Mouse (Mus musculus) midbrain, postnatal 0 days (tissue): ENCODE data around the gene Ick. TPM values are rescaled to one million over a fixed set of nuclear protein-coding genes. Genes with fewer than 3 reads are reported as not detected.
"Not testable (repeated sequence)": the region's sequence is repeated elsewhere in the genome, so short reads cannot be mapped to it uniquely, and the experiment has no call there.

Experiments used
- ATAC-seq: fragments of 200-750 bp; cut with Nextera tagmentation; 2 replicates; pipeline ENCODE4 v1.8.0; 2017; ENCODE audit warnings: moderate number of reproducible peaks, mild to moderate bottlenecking, moderate TSS enrichment, moderate library complexity; ENCODE audit not compliant: low FRiP score
- DNase-seq: peaks from one replicate; pipeline ENCODE4 v3.0.0-alpha.2; 2015; ENCODE audit warnings: low spot score
- H3K27ac ChIP-seq: fragments of 300-500 bp; sonication (generic); 2 replicates; pipeline ENCODE4 v1.5.1; 2014; ENCODE audit warnings: low read depth, mild to moderate bottlenecking, low read length, mixed read lengths
- H3K27me3 ChIP-seq: fragments of 300-500 bp; sonication (generic); 2 replicates; pipeline ENCODE4 v1.6.1; 2014; ENCODE audit warnings: low read length, control low read depth, mixed read lengths; ENCODE audit not compliant: insufficient read depth
- H3K36me3 ChIP-seq: fragments of 300-500 bp; sonication (generic); 2 replicates; pipeline ENCODE4 v1.6.1; 2014; ENCODE audit warnings: low read length, control low read depth, mixed read lengths; ENCODE audit not compliant: insufficient read depth
- H3K4me1 ChIP-seq: fragments of 300-500 bp; sonication (generic); 2 replicates; pipeline ENCODE4 v1.6.1; 2014; ENCODE audit warnings: mild to moderate bottlenecking, control low read depth, antibody characterized with exemption, low read length, mixed read lengths; ENCODE audit not compliant: insufficient read depth
- H3K4me2 ChIP-seq: fragments of 300-500 bp; sonication (generic); 2 replicates; pipeline ENCODE4 v1.6.1; 2014; ENCODE audit warnings: low read depth, mild to moderate bottlenecking, low read length, mixed read lengths; ENCODE audit not compliant: poor library complexity, severe bottlenecking
- H3K4me3 ChIP-seq: fragments of 300-500 bp; sonication (generic); 2 replicates; pipeline ENCODE4 v1.5.1; 2014; ENCODE audit warnings: low read depth, mild to moderate bottlenecking, low read length, moderate library complexity
- H3K9ac ChIP-seq: fragments of 300-500 bp; sonication (generic); replicated peaks from 2 replicates; pipeline ENCODE4 v1.6.1; 2014; ENCODE audit warnings: mild to moderate bottlenecking, low read length, moderate library complexity, mixed read lengths; ENCODE audit not compliant: poor library complexity, severe bottlenecking
- H3K9me3 ChIP-seq: fragments of 300-500 bp; sonication (generic); 2 replicates; pipeline ENCODE4 v1.6.1; 2016; ENCODE audit warnings: low read length, control low read depth
- CTCF ChIP-seq: IDR thresholded peaks from 2 replicates; pipeline ENCODE4 v1.5.1; 2016; ENCODE audit warnings: antibody characterized with exemption, mild to moderate bottlenecking
- WGBS: fragments of 180-500 bp; shearing (Covaris S2); extraction: QIAGEN DNeasy Blood & Tissue Kit; methylation state at CpG from one replicate; pipeline ENCODE4 v1.1.7; 2014; 5-methylcytosine and 5-hydroxymethylcytosine counted together
- polyA plus RNA-seq: library from polyadenylated mRNA; unstranded; fragments of >200 nt; fragmentation: Nextera tagmentation; extraction: Ambion mirVana; gene quantifications from 2 replicates; pipeline ENCODE4 v1.2.1, GENCODE M21; 2015
- total RNA-seq: library from RNA; depleted of rRNA; stranded (reverse); fragments of >200 nt; gene quantifications from 2 replicates; pipeline ENCODE4 v1.2.3, GENCODE M21; 2014

Ick gene
- total and polyA plus RNA-seq, 2 experiments from 2014 or later: 34.6 to 56.0 TPM

GRCm38 (mm10) chr9:78174016-78174415 is 65.0 kb downstream of the Ick start:
- Histone ChIP-seq H3K4me2 (no peak overlapping the region), H3K4me3 (no peak overlapping the region), H3K4me1 (no peaks in the 10 kb centered on the region; the same call in 1 of the 2 replicates), H3K9me3 (no peaks in the 10 kb centered on the region), H3K27ac (no peak overlapping the region), H3K9ac (no peak overlapping the region), H3K36me3 (no peaks in the 10 kb centered on the region), H3K27me3 (no peaks in the 10 kb centered on the region)
- DNase-seq: no peak
- WGBS: 54% methylated on average over 1 of the region's 1 CpGs
- TF ChIP-seq CTCF: no peak
- no peak for ATAC-seq

- not testable (repeated sequence) for H3K4me3 ChIP-seq, H3K36me3 ChIP-seq, H3K9me3 ChIP-seq, ATAC-seq, H3K9ac ChIP-seq, H3K4me1 ChIP-seq, DNase-seq, H3K27me3 ChIP-seq
- peak overlapping the region; percentile 99; the same call in 1 of the 2 replicates for H3K27ac ChIP-seq
- WGBS: 40% methylated on average over 3 of the region's 3 CpGs
- 0 out of 2 replicates have a peak overlapping the region, but pooled peaks have one; percentile 18 for H3K4me2 ChIP-seq
These were observed 65.9 kb downstream of the Ick start for GRCm38 (mm10) chr9:78174925-78175276.

DNA sequence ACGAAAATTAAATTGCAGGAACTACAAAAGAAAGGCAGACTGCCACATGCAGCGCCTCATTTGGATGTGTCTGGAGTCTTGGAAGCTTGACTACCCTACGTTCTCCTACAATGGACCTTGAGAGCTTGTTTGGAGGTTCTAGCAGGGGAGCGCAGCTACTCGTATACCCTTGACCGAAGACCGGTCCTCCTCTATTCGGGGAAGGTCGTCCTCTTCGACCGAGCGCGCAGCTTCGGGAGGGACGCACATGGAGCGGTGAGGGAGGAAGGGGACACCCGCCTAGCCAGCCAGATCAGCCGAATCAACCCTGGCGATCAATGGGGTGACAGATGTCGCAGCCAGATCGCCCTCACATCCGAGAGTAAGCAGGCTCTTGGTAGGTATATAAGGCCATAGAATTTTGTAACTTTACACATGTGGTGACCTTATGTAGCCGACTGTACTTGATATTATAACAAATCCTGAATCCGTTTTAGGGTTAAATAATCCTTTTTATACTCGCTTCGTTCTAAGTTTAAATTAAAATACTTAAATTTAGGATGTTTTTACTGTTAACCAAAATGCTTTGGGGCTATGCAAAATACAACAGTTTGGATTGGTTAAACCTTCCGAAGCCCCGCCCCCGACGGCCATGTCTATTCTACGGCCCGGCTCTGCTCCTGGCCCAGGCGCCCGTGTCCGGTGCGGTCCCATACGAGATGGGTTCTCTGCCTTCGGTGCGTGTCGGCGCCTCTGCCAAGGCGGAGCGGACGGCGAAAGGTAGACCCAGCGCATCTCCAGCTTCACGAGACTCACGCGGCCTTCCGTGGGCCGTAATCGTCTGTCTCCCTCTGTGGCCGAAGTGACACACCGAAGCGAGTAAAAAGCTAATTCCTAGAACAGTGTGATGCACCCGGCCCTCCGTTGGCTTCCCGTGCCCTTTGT is 66.5 kb downstream of the Ick start:
- no peaks in the 10 kb centered on the region for H3K27me3 ChIP-seq
- H3K4me2 ChIP-seq: peak overlapping the region; percentile 49
- peak overlapping the region; percentile 85 for H3K9ac ChIP-seq
- H3K27ac ChIP-seq: peak overlapping the region; percentile 99
- no peaks in the 10 kb centered on the region for H3K9me3 ChIP-seq
- DNase-seq: peak; percentile 100
- peak; percentile 29 for TF ChIP-seq CTCF
- WGBS: under 1% methylated on average over 49 of the region's 58 CpGs
- H3K4me3 ChIP-seq: peak overlapping the region; percentile 66
- H3K36me3 ChIP-seq: no peaks in the 10 kb centered on the region
- ATAC-seq: peak; percentile 98
- H3K4me1 ChIP-seq: no peaks in the 10 kb centered on the region; the same call in 1 of the 2 replicates

- under 1% methylated on average over 22 of the region's 22 CpGs for WGBS
- Histone ChIP-seq H3K9ac (peak overlapping the region; percentile 85), H3K27ac (peak overlapping the region; percentile 99), H3K4me3 (peak overlapping the region; percentile 66), H3K4me1 (no peaks in the 10 kb centered on the region; the same call in 1 of the 2 replicates), H3K4me2 (peak overlapping the region; percentile 49), H3K9me3 (no peaks in the 10 kb centered on the region), H3K27me3 (no peaks in the 10 kb centered on the region), H3K36me3 (no peaks in the 10 kb centered on the region)
- DNase-seq (peak; percentile 96), ATAC-seq (peak; percentile 85)
- peak; percentile 81 for TF ChIP-seq CTCF
These were observed 67.3 kb downstream of the Ick start for GRCm38 (mm10) chr9:78176201-78176727.

GRCm38 (mm10) chr9:78176831-78177230 is 67.8 kb downstream of the Ick start:
- Histone ChIP-seq H3K9ac (peak overlapping the region; percentile 85), H3K9me3 (no peaks in the 10 kb centered on the region), H3K36me3 (no peaks in the 10 kb centered on the region), H3K27me3 (no peaks in the 10 kb centered on the region), H3K4me2 (peak overlapping the region; percentile 49), H3K27ac (peak overlapping the region; percentile 99), H3K4me1 (no peaks in the 10 kb centered on the region; the same call in 1 of the 2 replicates), H3K4me3 (peak overlapping the region; percentile 66)
- WGBS: 25% methylated on average over 7 of the region's 7 CpGs
- TF ChIP-seq CTCF: no peak
- peak; percentile 27 for DNase-seq
- ATAC-seq: 0 out of 2 replicates have a peak, but pooled peaks have one; percentile 18

GRCm38 (mm10) chr9:78178197-78178596 is 69.2 kb downstream of the Ick start:
- Histone ChIP-seq H3K36me3 (no peaks in the 10 kb centered on the region), H3K27me3 (no peaks in the 10 kb centered on the region), H3K4me2 (no peak overlapping the region), H3K9ac (no peak overlapping the region), H3K4me3 (no peak overlapping the region), H3K27ac (no peak overlapping the region), H3K4me1 (no peaks in the 10 kb centered on the region; the same call in 1 of the 2 replicates), H3K9me3 (no peaks in the 10 kb centered on the region)
- DNase-seq (no peak), ATAC-seq (no peak)
- no peak for TF ChIP-seq CTCF
- 85% methylated on average over 5 of the region's 5 CpGs for whole genome bisulfite sequencing
